Mouse (Mus musculus): ENCODE data around the gene Catsperd. TPM values are rescaled to one million over a fixed set of nuclear protein-coding genes. Genes with fewer than 3 reads are reported as not detected.
A peak's percentile ranks its signal among the peaks of the same experiment; 100 is the strongest.
"Not testable (repeated sequence)": the region's sequence is repeated elsewhere in the genome, so short reads cannot be mapped to it uniquely, and the experiment has no call there.

Catsperd gene
- polyA plus RNA-seq, 1 experiment, result 2.7 TPM

DNA sequence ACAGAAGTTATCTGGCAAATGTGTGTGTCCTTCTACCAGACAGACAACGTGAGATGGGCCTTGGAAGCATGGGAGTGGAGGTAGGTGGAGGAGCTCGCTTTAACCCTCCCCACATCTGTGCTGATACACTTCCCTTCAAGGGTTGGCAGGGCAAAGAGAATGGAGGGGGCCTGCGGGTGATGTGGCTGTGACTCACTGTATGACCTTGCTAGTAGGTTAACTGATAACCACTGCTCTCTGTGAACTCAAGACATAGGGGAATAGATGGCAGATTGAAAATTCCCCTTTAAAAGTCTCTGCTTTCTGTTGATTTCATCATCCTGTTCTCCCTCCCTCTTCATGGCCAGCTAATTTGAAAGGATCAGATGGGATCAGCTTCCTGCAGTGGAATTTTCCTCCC lies 2.4 kb upstream of the Catsperd start:
- Histone ChIP-seq H3K4me3 (ENCODE audit: insufficient read depth, low read length) (no peak overlapping the region; the same call in 1 of the 2 replicates), H3K4me1 (ENCODE audit: control insufficient read depth, insufficient read depth, low read length) (no peaks in the 10 kb centered on the region), H3K27ac (ENCODE audit: insufficient read depth, low read length) (no peak overlapping the region)
- TF ChIP-seq POLR2A (IDR thresholded peaks at IDR 0.05; ENCODE audit: extremely low read depth, insufficient read depth, low read length), result no peak
- no peak for TF ChIP-seq CTCF (IDR thresholded peaks at IDR 0.05; ENCODE audit: extremely low read depth, insufficient read depth, low read length)

DNA sequence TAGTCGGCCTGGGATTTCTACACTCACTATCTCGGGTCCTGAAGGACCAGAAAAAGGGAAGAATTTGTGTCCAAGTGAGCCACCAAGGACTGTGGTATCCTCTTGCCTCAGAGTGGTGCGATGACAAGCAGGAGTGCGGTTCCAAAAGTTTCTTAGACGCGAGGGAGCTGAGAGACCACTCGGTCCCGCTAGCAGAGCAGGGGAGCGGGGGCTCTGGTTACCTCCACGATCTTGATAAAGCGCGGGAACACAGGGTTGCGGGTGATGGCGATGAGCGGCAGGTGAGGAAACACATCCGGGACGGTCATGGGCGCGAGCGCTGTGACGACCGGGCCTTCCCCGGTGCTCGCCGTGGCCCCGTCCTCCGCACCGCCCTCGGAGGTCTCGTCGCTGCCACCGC lies 1.7 kb upstream of the Catsperd start:
- TF ChIP-seq CTCF (IDR thresholded peaks at IDR 0.05; ENCODE audit: extremely low read depth, insufficient read depth, low read length), result no peak
- TF ChIP-seq POLR2A (IDR thresholded peaks at IDR 0.05; ENCODE audit: extremely low read depth, insufficient read depth, low read length), result no peak
- H3K27ac ChIP-seq (ENCODE audit: insufficient read depth, low read length), result no peak overlapping the region
- H3K4me1 ChIP-seq (ENCODE audit: control insufficient read depth, insufficient read depth, low read length), result no peaks in the 10 kb centered on the region

DNA sequence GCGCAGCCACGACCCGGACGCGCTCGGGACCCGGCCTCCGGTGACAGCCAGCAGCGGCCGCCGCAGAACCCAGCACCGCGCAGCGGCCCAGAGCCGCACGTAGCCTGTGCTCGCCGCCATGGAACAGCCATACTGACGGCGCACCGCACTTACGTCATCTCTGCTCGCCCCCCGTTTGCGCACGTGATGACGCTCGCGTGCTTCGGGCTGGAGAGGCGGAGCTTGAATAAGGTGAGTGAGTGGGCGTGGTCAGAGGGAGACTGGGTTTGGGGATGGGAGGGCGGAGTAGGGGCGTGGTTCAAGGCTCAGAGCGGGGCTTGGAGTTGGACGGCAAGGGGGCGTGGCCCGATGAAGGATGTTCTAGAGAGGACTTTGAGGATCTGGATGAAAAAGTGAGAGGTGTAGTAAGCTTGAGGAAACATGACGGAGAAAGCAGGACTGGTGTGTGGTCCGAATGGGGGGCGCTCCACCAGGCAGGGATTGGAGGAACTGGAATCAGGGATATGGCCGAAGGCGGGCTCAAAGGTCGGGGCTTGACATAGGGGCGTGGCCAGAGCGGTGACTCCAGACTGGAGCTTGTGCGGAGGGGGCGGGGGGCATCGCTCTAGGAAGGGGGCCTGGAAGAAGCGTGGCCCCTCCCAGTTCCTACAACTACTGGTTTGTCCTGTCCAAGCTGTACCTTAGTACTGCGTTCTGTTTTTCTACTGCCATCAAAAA lies 1.0 kb upstream of the Catsperd start, which contains the start of gene Lonp1:
Lonp1 (minus strand) TSS at position 134 of the 717 bp plus-strand sequence.
- H3K27ac ChIP-seq (ENCODE audit: insufficient read depth, low read length), result no peak within 1 kb of the TSS
- peak within 1 kb of the TSS; percentile 35 for H3K4me3 ChIP-seq (ENCODE audit: insufficient read depth, low read length)
- TF ChIP-seq CTCF (IDR thresholded peaks at IDR 0.05; ENCODE audit: extremely low read depth, insufficient read depth, low read length), result no peak
- peak; percentile 76; the same call in 1 of the 2 replicates for TF ChIP-seq POLR2A (IDR thresholded peaks at IDR 0.05; ENCODE audit: extremely low read depth, insufficient read depth, low read length)
- H3K4me1 ChIP-seq (ENCODE audit: control insufficient read depth, insufficient read depth, low read length), result no peaks in the 10 kb centered on the region

More for the DNA sequence above, 1.7 kb upstream of the Catsperd start:
- H3K4me3 ChIP-seq (ENCODE audit: insufficient read depth, low read length), result peak overlapping the region; percentile 35

- not testable (repeated sequence) for H3K27ac ChIP-seq (ENCODE audit: insufficient read depth, low read length); H3K4me3 ChIP-seq (ENCODE audit: insufficient read depth, low read length); H3K4me1 ChIP-seq (ENCODE audit: control insufficient read depth, insufficient read depth, low read length)
These were observed 2.1 kb downstream of the Catsperd start for GRCm38 (mm10) chr17:56629800-56630781.

GRCm38 (mm10) chr17:56631807-56632206 lies 3.9 kb downstream of the Catsperd start:
- no peak for TF ChIP-seq CTCF (IDR thresholded peaks at IDR 0.05; ENCODE audit: extremely low read depth, insufficient read depth, low read length)
- no peak for TF ChIP-seq POLR2A (IDR thresholded peaks at IDR 0.05; ENCODE audit: extremely low read depth, insufficient read depth, low read length)
- H3K4me3 ChIP-seq (ENCODE audit: insufficient read depth, low read length), result no peak overlapping the region
- no peaks in the 10 kb centered on the region for H3K4me1 ChIP-seq (ENCODE audit: control insufficient read depth, insufficient read depth, low read length)
- no peak overlapping the region for H3K27ac ChIP-seq (ENCODE audit: insufficient read depth, low read length)

- Histone ChIP-seq H3K4me3 (ENCODE audit: insufficient read depth, low read length) (no peak overlapping the region), H3K4me1 (ENCODE audit: control insufficient read depth, insufficient read depth, low read length) (no peaks in the 10 kb centered on the region), H3K27ac (ENCODE audit: insufficient read depth, low read length) (no peak overlapping the region)
- TF ChIP-seq POLR2A (IDR thresholded peaks at IDR 0.05; ENCODE audit: extremely low read depth, insufficient read depth, low read length) (no peak), CTCF (IDR thresholded peaks at IDR 0.05; ENCODE audit: extremely low read depth, insufficient read depth, low read length) (no peak)
These were observed 6.1 kb downstream of the Catsperd start for GRCm38 (mm10) chr17:56634023-56634422.

DNA sequence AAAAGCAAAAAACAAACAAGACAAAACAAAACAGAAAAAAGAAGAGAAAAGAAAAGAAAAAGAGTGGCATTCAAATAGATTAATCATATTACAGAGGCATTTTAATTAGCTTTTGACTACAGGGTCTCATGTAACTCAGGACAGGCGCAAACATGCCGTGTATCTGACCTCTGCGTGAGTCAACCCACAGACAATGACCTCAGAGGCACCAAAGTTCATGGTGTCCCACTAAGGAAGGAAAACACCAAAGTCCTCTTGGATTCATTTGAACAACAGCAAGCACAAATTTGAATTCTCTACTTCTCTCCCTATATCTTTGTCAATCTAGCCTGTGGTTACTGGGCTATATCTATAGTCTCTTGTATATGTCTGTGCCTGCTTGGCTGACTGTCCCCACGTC lies 15.3 kb downstream of the Catsperd start:
- Histone ChIP-seq H3K4me3 (ENCODE audit: insufficient read depth, low read length) (no peak overlapping the region), H3K4me1 (ENCODE audit: control insufficient read depth, insufficient read depth, low read length) (no peaks in the 10 kb centered on the region), H3K27ac (ENCODE audit: insufficient read depth, low read length) (no peak overlapping the region)
- no peak for TF ChIP-seq CTCF (IDR thresholded peaks at IDR 0.05; ENCODE audit: extremely low read depth, insufficient read depth, low read length)
- TF ChIP-seq POLR2A (IDR thresholded peaks at IDR 0.05; ENCODE audit: extremely low read depth, insufficient read depth, low read length), result no peak

DNA sequence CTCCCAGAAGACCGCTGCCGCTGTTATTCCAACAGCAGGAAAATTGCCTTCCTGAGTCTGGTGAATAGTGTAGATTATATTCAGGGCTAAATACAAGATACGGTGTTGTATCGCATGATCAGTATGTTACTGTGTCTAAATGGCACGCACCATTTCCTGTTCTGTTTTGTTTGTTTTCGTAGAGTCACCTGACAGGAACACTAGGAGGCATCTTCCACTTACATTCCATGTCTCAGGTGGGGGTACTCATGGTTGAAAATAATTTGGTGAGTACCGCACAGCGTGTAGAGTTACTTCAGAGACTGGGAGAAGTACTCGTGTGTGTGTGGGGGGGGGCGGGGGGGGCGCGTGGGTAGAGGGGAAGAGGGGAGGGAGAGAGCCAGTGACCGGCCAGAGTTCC lies 19.6 kb downstream of the Catsperd start:
- Histone ChIP-seq H3K27ac (ENCODE audit: insufficient read depth, low read length) (no peak overlapping the region), H3K4me1 (ENCODE audit: control insufficient read depth, insufficient read depth, low read length) (no peaks in the 10 kb centered on the region), H3K4me3 (ENCODE audit: insufficient read depth, low read length) (no peak overlapping the region)
- no peak for TF ChIP-seq CTCF (IDR thresholded peaks at IDR 0.05; ENCODE audit: extremely low read depth, insufficient read depth, low read length)
- no peak for TF ChIP-seq POLR2A (IDR thresholded peaks at IDR 0.05; ENCODE audit: extremely low read depth, insufficient read depth, low read length)

DNA sequence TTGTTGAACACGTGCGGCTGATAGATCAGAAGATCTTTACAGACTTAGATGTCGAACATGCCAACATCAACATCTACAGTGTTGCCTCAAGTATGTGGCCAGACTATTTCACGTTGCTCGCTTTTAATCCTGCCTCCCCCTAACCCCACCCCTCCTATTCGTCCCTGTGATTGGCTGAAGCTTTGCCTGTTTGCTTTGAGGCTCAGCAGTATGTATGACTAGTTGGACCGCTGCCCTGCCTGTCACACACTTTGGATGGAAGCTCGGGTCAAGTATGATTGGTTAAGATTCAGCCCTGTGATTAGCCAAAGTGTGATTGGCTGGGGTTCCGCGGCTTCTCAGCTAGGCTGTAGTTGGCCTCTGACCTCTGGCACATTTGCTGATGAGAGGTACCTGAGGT lies 23.9 kb downstream of the Catsperd start:
- H3K4me1 ChIP-seq (ENCODE audit: control insufficient read depth, insufficient read depth, low read length), result no peaks in the 10 kb centered on the region
- no peak overlapping the region for H3K4me3 ChIP-seq (ENCODE audit: insufficient read depth, low read length)
- no peak overlapping the region for H3K27ac ChIP-seq (ENCODE audit: insufficient read depth, low read length)
- no peak for TF ChIP-seq CTCF (IDR thresholded peaks at IDR 0.05; ENCODE audit: extremely low read depth, insufficient read depth, low read length)
- TF ChIP-seq POLR2A (IDR thresholded peaks at IDR 0.05; ENCODE audit: extremely low read depth, insufficient read depth, low read length), result no peak
